Mouse (Mus musculus): ENCODE measurements around the gene Mllt10. TPM values are rescaled to one million over a fixed set of nuclear protein-coding genes. Genes with fewer than 3 reads are reported as not detected.

Mllt10 gene
- total and polyA plus RNA-seq, 3 experiments: 20.6 to 32.8 (median 32.5) TPM

DNA sequence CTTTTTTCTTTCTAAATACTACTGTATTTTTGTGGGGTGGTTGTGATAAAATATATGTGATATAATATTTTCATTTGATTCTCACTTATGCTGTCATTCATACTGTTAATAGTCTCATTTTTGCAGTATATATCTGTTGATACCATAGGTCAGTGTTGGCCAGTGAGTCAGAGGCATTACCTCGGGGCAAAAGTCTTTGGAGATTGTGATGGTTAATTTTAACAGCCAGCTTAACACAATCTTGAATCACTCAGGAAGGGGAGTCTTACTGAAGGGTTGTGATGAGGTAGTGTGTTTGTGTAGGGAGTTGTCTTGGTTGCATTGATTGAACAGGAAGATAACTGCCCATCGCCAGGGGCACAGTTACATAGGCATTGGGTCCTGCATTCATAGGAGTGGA, 83.1 kb downstream of the Mllt10 start:
- Histone ChIP-seq H3K27ac (no peak overlapping the region), H3K36me3 (ENCODE audit: control insufficient read depth, insufficient read depth, low read length) (peaks cover 2% of the 10 kb centered on the region; the same call in 1 of the 2 replicates), H3K9ac (ENCODE audit: low read depth, low read length) (no peak overlapping the region), H3K4me1 (ENCODE audit: control insufficient read depth, insufficient read depth, low read length) (no peaks in the 10 kb centered on the region), H3K27me3 (ENCODE audit: control insufficient read depth, insufficient read depth, low read length) (no peaks in the 10 kb centered on the region), H3K79me2 (replicated peaks; ENCODE audit: control insufficient read depth, insufficient read depth, low read length) (no peaks in the 10 kb centered on the region; the same call in 1 of the 2 replicates), H3K4me3 (no peak overlapping the region)
- intact Hi-C loops (cut with DNase I): no loop called here
- no peak for DNase-seq
- TF ChIP-seq EP300 (IDR thresholded peaks at IDR 0.05; ENCODE audit: insufficient read depth, low read depth, low read length) (no peak), CTCF (IDR thresholded peaks at IDR 0.05) (no peak), POLR2A (IDR thresholded peaks at IDR 0.05; ENCODE audit: insufficient read depth, low read depth, low read length) (no peak)
- WGBS: 60% methylated on average over 2 of the region's 2 CpGs

DNA sequence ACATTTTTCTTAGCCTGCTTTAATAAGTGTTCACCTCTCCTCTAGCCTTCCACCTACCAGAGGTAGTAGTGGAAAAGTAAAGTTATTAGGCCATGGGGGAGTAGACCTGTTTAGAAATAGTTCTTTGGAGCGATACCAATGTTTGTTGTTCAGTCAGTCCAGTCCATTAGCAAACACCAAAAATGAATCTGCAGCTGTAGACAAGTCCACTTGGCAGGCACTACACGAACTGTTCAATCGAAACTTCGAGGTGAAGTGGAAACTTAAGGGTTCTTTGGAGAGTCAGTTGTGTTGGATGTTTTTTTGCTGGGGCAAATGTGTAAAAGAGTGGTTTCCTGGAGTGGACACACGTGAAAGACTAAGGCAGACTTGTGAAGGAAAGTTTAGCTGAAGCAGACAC, 84.6 kb downstream of the Mllt10 start:
- DNase-seq: no peak
- no peaks in the 10 kb centered on the region for H3K4me1 ChIP-seq (ENCODE audit: control insufficient read depth, insufficient read depth, low read length)
- H3K27ac ChIP-seq: no peak overlapping the region
- no peak overlapping the region for H3K4me3 ChIP-seq
- intact Hi-C loops (cut with DNase I): no loop called here
- no peak overlapping the region for H3K9ac ChIP-seq (ENCODE audit: low read depth, low read length)
- WGBS: 92% methylated on average over 5 of the region's 5 CpGs
- H3K27me3 ChIP-seq (ENCODE audit: control insufficient read depth, insufficient read depth, low read length): no peaks in the 10 kb centered on the region
- H3K79me2 ChIP-seq (replicated peaks; ENCODE audit: control insufficient read depth, insufficient read depth, low read length): no peaks in the 10 kb centered on the region; the same call in 1 of the 2 replicates
- TF ChIP-seq POLR2A (IDR thresholded peaks at IDR 0.05; ENCODE audit: insufficient read depth, low read depth, low read length) (no peak), EP300 (IDR thresholded peaks at IDR 0.05; ENCODE audit: insufficient read depth, low read depth, low read length) (no peak), CTCF (IDR thresholded peaks at IDR 0.05) (no peak)
- H3K36me3 ChIP-seq (ENCODE audit: control insufficient read depth, insufficient read depth, low read length): peaks cover 2% of the 10 kb centered on the region; the same call in 1 of the 2 replicates

GRCm38 (mm10) chr2:18156131-18156530, 101.1 kb downstream of the Mllt10 start:
- no peak overlapping the region for H3K27ac ChIP-seq
- intact Hi-C loops (cut with DNase I): no loop called here
- H3K9ac ChIP-seq (ENCODE audit: low read depth, low read length): no peak overlapping the region
- no peaks in the 10 kb centered on the region for H3K27me3 ChIP-seq (ENCODE audit: control insufficient read depth, insufficient read depth, low read length)
- 70% methylated on average over 3 of the region's 3 CpGs for WGBS
- peaks cover 1% of the 10 kb centered on the region; the same call in 1 of the 2 replicates for H3K4me1 ChIP-seq (ENCODE audit: control insufficient read depth, insufficient read depth, low read length)
- H3K36me3 ChIP-seq (ENCODE audit: control insufficient read depth, insufficient read depth, low read length): peaks cover 13% of the 10 kb centered on the region
- no peaks in the 10 kb centered on the region for H3K79me2 ChIP-seq (replicated peaks; ENCODE audit: control insufficient read depth, insufficient read depth, low read length)
- TF ChIP-seq POLR2A (IDR thresholded peaks at IDR 0.05; ENCODE audit: insufficient read depth, low read depth, low read length) (no peak), EP300 (IDR thresholded peaks at IDR 0.05; ENCODE audit: insufficient read depth, low read depth, low read length) (no peak), CTCF (IDR thresholded peaks at IDR 0.05) (no peak)
- H3K4me3 ChIP-seq: no peak overlapping the region
- DNase-seq: no peak

- intact Hi-C loops (cut with DNase I): no loop called here
- Histone ChIP-seq H3K27me3 (ENCODE audit: control insufficient read depth, insufficient read depth, low read length) (no peaks in the 10 kb centered on the region), H3K36me3 (ENCODE audit: control insufficient read depth, insufficient read depth, low read length) (peaks cover 4% of the 10 kb centered on the region), H3K4me1 (ENCODE audit: control insufficient read depth, insufficient read depth, low read length) (no peaks in the 10 kb centered on the region), H3K27ac (no peak overlapping the region), H3K4me3 (no peak overlapping the region), H3K79me2 (replicated peaks; ENCODE audit: control insufficient read depth, insufficient read depth, low read length) (no peaks in the 10 kb centered on the region), H3K9ac (ENCODE audit: low read depth, low read length) (no peak overlapping the region)
- TF ChIP-seq EP300 (IDR thresholded peaks at IDR 0.05; ENCODE audit: insufficient read depth, low read depth, low read length) (no peak), CTCF (IDR thresholded peaks at IDR 0.05) (no peak), POLR2A (IDR thresholded peaks at IDR 0.05; ENCODE audit: insufficient read depth, low read depth, low read length) (no peak)
- WGBS: 75% methylated on average over 3 of the region's 3 CpGs
- no peak for DNase-seq
Measured at GRCm38 (mm10) chr2:18159426-18159825, 104.4 kb downstream of the Mllt10 start.

GRCm38 (mm10) chr2:18160992-18161391, 106.0 kb downstream of the Mllt10 start:
- 91% methylated on average over 5 of the region's 5 CpGs for WGBS
- H3K4me3 ChIP-seq: no peak overlapping the region
- no peak overlapping the region for H3K27ac ChIP-seq
- H3K79me2 ChIP-seq (replicated peaks; ENCODE audit: control insufficient read depth, insufficient read depth, low read length): no peaks in the 10 kb centered on the region
- H3K4me1 ChIP-seq (ENCODE audit: control insufficient read depth, insufficient read depth, low read length): no peaks in the 10 kb centered on the region
- intact Hi-C loops (cut with DNase I): no loop called here
- no peak overlapping the region for H3K9ac ChIP-seq (ENCODE audit: low read depth, low read length)
- no peak for DNase-seq
- H3K27me3 ChIP-seq (ENCODE audit: control insufficient read depth, insufficient read depth, low read length): no peaks in the 10 kb centered on the region
- peaks cover 4% of the 10 kb centered on the region for H3K36me3 ChIP-seq (ENCODE audit: control insufficient read depth, insufficient read depth, low read length)
- TF ChIP-seq POLR2A (IDR thresholded peaks at IDR 0.05; ENCODE audit: insufficient read depth, low read depth, low read length): no peak
- no peak for TF ChIP-seq EP300 (IDR thresholded peaks at IDR 0.05; ENCODE audit: insufficient read depth, low read depth, low read length)
- no peak for TF ChIP-seq CTCF (IDR thresholded peaks at IDR 0.05)

- DNase-seq: no peak
- peaks cover 4% of the 10 kb centered on the region; the same call in 1 of the 2 replicates for H3K36me3 ChIP-seq (ENCODE audit: control insufficient read depth, insufficient read depth, low read length)
Measured at GRCm38 (mm10) chr2:18165511-18165910, 110.5 kb downstream of the Mllt10 start.

More at GRCm38 (mm10) chr2:18165511-18165910, 110.5 kb downstream of the Mllt10 start:
- no peak for TF ChIP-seq POLR2A (IDR thresholded peaks at IDR 0.05; ENCODE audit: insufficient read depth, low read depth, low read length)
- 91% methylated on average over 2 of the region's 2 CpGs for WGBS
- Histone ChIP-seq H3K4me1 (ENCODE audit: control insufficient read depth, insufficient read depth, low read length) (no peaks in the 10 kb centered on the region), H3K79me2 (replicated peaks; ENCODE audit: control insufficient read depth, insufficient read depth, low read length) (no peaks in the 10 kb centered on the region; the same call in 1 of the 2 replicates), H3K4me3 (no peak overlapping the region), H3K27me3 (ENCODE audit: control insufficient read depth, insufficient read depth, low read length) (no peaks in the 10 kb centered on the region), H3K27ac (no peak overlapping the region), H3K9ac (ENCODE audit: low read depth, low read length) (no peak overlapping the region)
- intact Hi-C loops (cut with DNase I): no loop called here
